Mouse (Mus musculus): ENCODE measurements around the gene Ip6k1. TPM values are rescaled to one million over a fixed set of nuclear protein-coding genes. Genes with fewer than 3 reads are reported as not detected.

The Ip6k1 gene
- total and polyA plus RNA-seq, 2 experiments from 2014 or later = 25.4 to 102 TPM

DNA sequence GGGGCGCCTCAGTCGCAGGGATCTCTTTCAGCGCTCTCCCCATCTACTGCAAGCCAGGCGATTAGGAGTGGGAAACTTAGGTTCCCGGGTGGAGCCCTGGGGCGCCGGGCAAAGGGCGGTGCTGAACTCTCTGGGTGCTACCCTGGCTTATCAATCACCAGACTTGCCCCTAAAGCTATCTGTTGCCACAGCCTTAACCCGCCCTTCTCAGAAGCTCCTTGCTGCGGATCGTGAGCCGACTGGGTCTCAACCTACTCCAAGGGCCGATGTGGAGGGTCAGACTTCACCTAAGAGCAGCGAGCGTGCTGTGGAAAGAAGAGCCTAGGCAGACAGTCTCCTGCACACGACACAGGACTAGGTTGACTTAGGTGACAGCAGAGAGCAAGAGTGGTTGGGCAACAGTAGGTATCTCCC is 92.7 kb downstream of the Ip6k1 start:
- Histone ChIP-seq H3K27me3 (ENCODE audit: control insufficient read depth, insufficient read depth, low read length) (no peaks in the 10 kb centered on the region), H3K9me3 (replicated peaks; ENCODE audit: control insufficient read depth, low read length) (no peaks in the 10 kb centered on the region), H3K4me1 (ENCODE audit: control insufficient read depth, insufficient read depth) (peaks cover 10% of the 10 kb centered on the region; the same call in 1 of the 2 replicates), H3K4me2 (ENCODE audit: low read depth, low read length) (peak overlapping the region; percentile 91), H3K27ac (ENCODE audit: low read depth) (peak overlapping the region; percentile 81), H3K36me3 (replicated peaks; ENCODE audit: control insufficient read depth, insufficient read depth, low read length) (peaks cover 23% of the 10 kb centered on the region), H3K4me3 (ENCODE audit: low read depth, low read length) (peak overlapping the region; percentile 80), H3K9ac (replicated peaks; ENCODE audit: low read depth, low read length) (peak overlapping the region; percentile 75)
- ATAC-seq (ENCODE audit: insufficient read depth, low read depth) (peak; percentile 12), DNase-seq (ENCODE audit: low spot score) (no peak)
- no peak for TF ChIP-seq EP300 (IDR thresholded peaks at IDR 0.05; ENCODE audit: low read depth)
- TF ChIP-seq CTCF (IDR thresholded peaks at IDR 0.05; ENCODE audit: low read depth) = no peak
- WGBS = under 1% methylated on average over 16 of the region's 16 CpGs

GRCm38 (mm10) chr9:108095518-108095917 is 93.2 kb downstream of the Ip6k1 start:
- DNase-seq (ENCODE audit: low spot score) (peak; percentile 85), ATAC-seq (ENCODE audit: insufficient read depth, low read depth) (peak; percentile 40; the same call in 1 of the 2 replicates)
- Histone ChIP-seq H3K4me1 (ENCODE audit: control insufficient read depth, insufficient read depth) (peaks cover 10% of the 10 kb centered on the region; the same call in 1 of the 2 replicates), H3K36me3 (replicated peaks; ENCODE audit: control insufficient read depth, insufficient read depth, low read length) (peaks cover 18% of the 10 kb centered on the region), H3K4me2 (ENCODE audit: low read depth, low read length) (peak overlapping the region; percentile 91), H3K27ac (ENCODE audit: low read depth) (no peak overlapping the region), H3K27me3 (ENCODE audit: control insufficient read depth, insufficient read depth, low read length) (no peaks in the 10 kb centered on the region), H3K9ac (replicated peaks; ENCODE audit: low read depth, low read length) (no peak overlapping the region; the same call in 1 of the 2 replicates), H3K9me3 (replicated peaks; ENCODE audit: control insufficient read depth, low read length) (no peaks in the 10 kb centered on the region), H3K4me3 (ENCODE audit: low read depth, low read length) (peak overlapping the region; percentile 80)
- 7% methylated on average over 3 of the region's 3 CpGs for WGBS
- no peak for TF ChIP-seq EP300 (IDR thresholded peaks at IDR 0.05; ENCODE audit: low read depth)
- TF ChIP-seq CTCF (IDR thresholded peaks at IDR 0.05; ENCODE audit: low read depth) = peak; percentile 78

DNA sequence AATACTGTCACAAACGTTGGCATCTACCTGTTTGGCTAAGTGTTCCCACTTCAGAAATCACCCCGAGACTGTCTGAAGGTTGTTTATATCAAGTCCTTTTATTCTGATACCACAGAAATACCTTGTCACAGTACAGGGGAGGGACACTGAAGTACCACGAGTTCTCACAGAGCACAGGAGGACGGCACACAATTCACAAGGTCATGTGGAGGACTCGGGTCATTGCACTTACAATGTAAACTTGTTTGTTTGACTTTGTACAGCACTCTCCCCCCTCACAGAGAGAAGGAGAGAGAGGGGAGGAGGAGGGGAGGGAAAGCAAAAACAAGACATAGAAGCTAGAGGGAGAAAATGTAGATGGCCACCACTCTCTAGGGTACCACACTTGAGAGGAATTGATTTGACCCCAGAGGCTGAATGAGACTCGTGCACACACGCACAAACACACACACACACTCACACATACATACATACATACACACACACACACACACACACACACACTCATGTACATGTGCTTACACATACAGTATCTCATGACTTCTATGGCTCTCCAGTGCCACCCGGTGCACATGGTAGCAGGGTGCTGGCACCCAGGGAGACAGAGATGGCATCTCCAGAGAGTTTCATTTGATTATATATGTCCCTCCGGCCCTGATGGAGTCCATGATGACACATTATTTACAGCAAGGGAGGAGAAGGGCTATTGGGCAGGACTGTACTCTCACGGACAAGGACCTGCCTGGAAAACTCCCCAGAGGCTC is 93.8 kb downstream of the Ip6k1 start:
- no peak for ATAC-seq (ENCODE audit: insufficient read depth, low read depth)
- no peak overlapping the region for H3K9ac ChIP-seq (replicated peaks; ENCODE audit: low read depth, low read length)
- no peak overlapping the region for H3K4me3 ChIP-seq (ENCODE audit: low read depth, low read length)
- DNase-seq (ENCODE audit: low spot score) = no peak
- TF ChIP-seq CTCF (IDR thresholded peaks at IDR 0.05; ENCODE audit: low read depth) (no peak; the same call in 1 of the 2 replicates), EP300 (IDR thresholded peaks at IDR 0.05; ENCODE audit: low read depth) (no peak)
- peaks cover 10% of the 10 kb centered on the region; the same call in 1 of the 2 replicates for H3K4me1 ChIP-seq (ENCODE audit: control insufficient read depth, insufficient read depth)
- H3K27me3 ChIP-seq (ENCODE audit: control insufficient read depth, insufficient read depth, low read length) = no peaks in the 10 kb centered on the region
- H3K9me3 ChIP-seq (replicated peaks; ENCODE audit: control insufficient read depth, low read length) = no peaks in the 10 kb centered on the region
- WGBS = 55% methylated on average over 10 of the region's 10 CpGs
- no peak overlapping the region for H3K4me2 ChIP-seq (ENCODE audit: low read depth, low read length)
- no peak overlapping the region for H3K27ac ChIP-seq (ENCODE audit: low read depth)
- H3K36me3 ChIP-seq (replicated peaks; ENCODE audit: control insufficient read depth, insufficient read depth, low read length) = peaks cover 12% of the 10 kb centered on the region

Small RNA genes within 50 kb of the gene (microRNA-seq; reads per million reads assigned to microRNA genes)
- not detected for gene Mir7088

Other genes starting within 250 kb of the Ip6k1 start
- gene Rbm5, start 231.5 kb upstream of the Ip6k1 start, total RNA-seq (2014; rRNA removed; ENCODE audit: low replicate concordance) = 53.5 and 90.6 TPM in 2 replicates
- 81.7 and 88.9 TPM in 2 replicates for gene Rbm5, start 231.5 kb upstream of the Ip6k1 start, polyA plus RNA-seq (2015; fragmentation: Nextera tagmentation; extraction: Ambion mirVana)
- gene Rbm6, start 129.3 kb upstream of the Ip6k1 start, total RNA-seq (2014; rRNA removed; ENCODE audit: low replicate concordance) = 20.3 and 35.1 TPM in 2 replicates
- gene Rbm6, start 129.3 kb upstream of the Ip6k1 start, polyA plus RNA-seq (2015; fragmentation: Nextera tagmentation; extraction: Ambion mirVana) = 27.1 and 28.3 TPM in 2 replicates
- gene Mon1a, start 114.3 kb upstream of the Ip6k1 start, total RNA-seq (2014; rRNA removed; ENCODE audit: low replicate concordance) = 12.1 and 16.4 TPM in 2 replicates
- gene Mon1a, start 114.3 kb upstream of the Ip6k1 start, polyA plus RNA-seq (2015; fragmentation: Nextera tagmentation; extraction: Ambion mirVana) = 9.9 TPM in 2 replicates
- 1.8 and 20.1 TPM in 2 replicates for gene Mst1r, start 95.6 kb upstream of the Ip6k1 start, total RNA-seq (2014; rRNA removed; ENCODE audit: low replicate concordance)
- gene Mst1r, start 95.6 kb upstream of the Ip6k1 start, polyA plus RNA-seq (2015; fragmentation: Nextera tagmentation; extraction: Ambion mirVana) = 0.74 and 1.2 TPM in 2 replicates
- not detected in 2 replicates for gene Actl11, start 74.0 kb upstream of the Ip6k1 start, total RNA-seq (2014; rRNA removed; ENCODE audit: low replicate concordance)
- not detected in 2 replicates for gene Actl11, start 74.0 kb upstream of the Ip6k1 start, polyA plus RNA-seq (2015; fragmentation: Nextera tagmentation; extraction: Ambion mirVana)
- 0.15 TPM in 1 of 2 replicates, not detected in the other for gene Camkv, start 66.8 kb upstream of the Ip6k1 start, total RNA-seq (2014; rRNA removed; ENCODE audit: low replicate concordance)
- 0.03 TPM in 1 of 2 replicates, not detected in the other for gene Camkv, start 66.8 kb upstream of the Ip6k1 start, polyA plus RNA-seq (2015; fragmentation: Nextera tagmentation; extraction: Ambion mirVana)
- 4.8 and 10.0 TPM in 2 replicates for gene Traip, start 52.4 kb upstream of the Ip6k1 start, total RNA-seq (2014; rRNA removed; ENCODE audit: low replicate concordance)
- 2.3 and 3.3 TPM in 2 replicates for gene Traip, start 52.4 kb upstream of the Ip6k1 start, polyA plus RNA-seq (2015; fragmentation: Nextera tagmentation; extraction: Ambion mirVana)
- 52.0 and 55.6 TPM in 2 replicates for gene Uba7, start 27.0 kb upstream of the Ip6k1 start, total RNA-seq (2014; rRNA removed; ENCODE audit: low replicate concordance)
- 16.4 and 18.0 TPM in 2 replicates for gene Uba7, start 27.0 kb upstream of the Ip6k1 start, polyA plus RNA-seq (2015; fragmentation: Nextera tagmentation; extraction: Ambion mirVana)
- gene Gm20661, start 19.4 kb upstream of the Ip6k1 start, total RNA-seq (2014; rRNA removed; ENCODE audit: low replicate concordance) = 0.19 and 4.6 TPM in 2 replicates
- gene Gm20661, start 19.4 kb upstream of the Ip6k1 start, polyA plus RNA-seq (2015; fragmentation: Nextera tagmentation; extraction: Ambion mirVana) = 0.52 and 0.57 TPM in 2 replicates
- 34.0 and 34.3 TPM in 2 replicates for gene Inka1, start 16.6 kb upstream of the Ip6k1 start, total RNA-seq (2014; rRNA removed; ENCODE audit: low replicate concordance)
- gene Inka1, start 16.6 kb upstream of the Ip6k1 start, polyA plus RNA-seq (2015; fragmentation: Nextera tagmentation; extraction: Ambion mirVana) = 37.0 and 38.4 TPM in 2 replicates
- 1.5 and 10.0 TPM in 2 replicates for gene Cdhr4, start 10.0 kb upstream of the Ip6k1 start, total RNA-seq (2014; rRNA removed; ENCODE audit: low replicate concordance)
- gene Cdhr4, start 10.0 kb upstream of the Ip6k1 start, polyA plus RNA-seq (2015; fragmentation: Nextera tagmentation; extraction: Ambion mirVana) = 1.3 and 1.7 TPM in 2 replicates
- gene Gm20662, start 6.2 kb upstream of the Ip6k1 start, total RNA-seq (2014; rRNA removed; ENCODE audit: low replicate concordance) = 1.8 TPM in 1 of 2 replicates, not detected in the other
- 0.56 and 0.62 TPM in 2 replicates for gene Gm20662, start 6.2 kb upstream of the Ip6k1 start, polyA plus RNA-seq (2015; fragmentation: Nextera tagmentation; extraction: Ambion mirVana)
- gene Gmppb, start 46.7 kb downstream of the Ip6k1 start, total RNA-seq (2014; rRNA removed; ENCODE audit: low replicate concordance) = 13.1 and 18.1 TPM in 2 replicates
- gene Gmppb, start 46.7 kb downstream of the Ip6k1 start, polyA plus RNA-seq (2015; fragmentation: Nextera tagmentation; extraction: Ambion mirVana) = 15.7 and 17.2 TPM in 2 replicates
- gene Amigo3, start 50.7 kb downstream of the Ip6k1 start, total RNA-seq (2014; rRNA removed; ENCODE audit: low replicate concordance) = 1.4 and 7.6 TPM in 2 replicates
- gene Amigo3, start 50.7 kb downstream of the Ip6k1 start, polyA plus RNA-seq (2015; fragmentation: Nextera tagmentation; extraction: Ambion mirVana) = 1.4 and 1.6 TPM in 2 replicates
- not detected in 2 replicates for gene Mst1, start 77.9 kb downstream of the Ip6k1 start, total RNA-seq (2014; rRNA removed; ENCODE audit: low replicate concordance)
- gene Mst1, start 77.9 kb downstream of the Ip6k1 start, polyA plus RNA-seq (2015; fragmentation: Nextera tagmentation; extraction: Ambion mirVana) = 0.07 TPM in 1 of 2 replicates, not detected in the other
- 40.5 and 60.2 TPM in 2 replicates for gene Rnf123, start 80.8 kb downstream of the Ip6k1 start, total RNA-seq (2014; rRNA removed; ENCODE audit: low replicate concordance)
- 24.6 and 32.9 TPM in 2 replicates for gene Rnf123, start 80.8 kb downstream of the Ip6k1 start, polyA plus RNA-seq (2015; fragmentation: Nextera tagmentation; extraction: Ambion mirVana)
- gene Apeh, start 92.1 kb downstream of the Ip6k1 start, total RNA-seq (2014; rRNA removed; ENCODE audit: low replicate concordance) = 36.5 and 43.5 TPM in 2 replicates
- gene Apeh, start 92.1 kb downstream of the Ip6k1 start, polyA plus RNA-seq (2015; fragmentation: Nextera tagmentation; extraction: Ambion mirVana) = 32.8 TPM in 2 replicates
- 0.42 TPM in 1 of 2 replicates, not detected in the other for gene Bsn, start 187.9 kb downstream of the Ip6k1 start, total RNA-seq (2014; rRNA removed; ENCODE audit: low replicate concordance)
- 0.01 and 0.03 TPM in 2 replicates for gene Bsn, start 187.9 kb downstream of the Ip6k1 start, polyA plus RNA-seq (2015; fragmentation: Nextera tagmentation; extraction: Ambion mirVana)